Mouse (Mus musculus): ENCODE measurements around the gene Cand2. TPM values are rescaled to one million over a fixed set of nuclear protein-coding genes. Genes with fewer than 3 reads are reported as not detected.
"Not testable (repeated sequence)": the region's sequence is repeated elsewhere in the genome, so short reads cannot be mapped to it uniquely, and the experiment has no call there.

The Cand2 gene
- polyA plus RNA-seq, 1 experiment from 2014 or later: 9.8 TPM

- peak; percentile 89 for ATAC-seq (ENCODE audit: low FRiP score)
- Histone ChIP-seq H3K27me3 (replicated peaks) (no peaks in the 10 kb centered on the region), H3K36me3 (peaks cover 37% of the 10 kb centered on the region), H3K9me3 (replicated peaks) (no peaks in the 10 kb centered on the region), H3K4me2 (peak within 1 kb of the TSS; percentile 87), H3K27ac (replicated peaks) (peak within 1 kb of the TSS; percentile 95), H3K9ac (replicated peaks) (peak within 1 kb of the TSS; percentile 93), H3K4me1 (peaks cover 29% of the 10 kb centered on the region), H3K4me3 (replicated peaks) (peak within 1 kb of the TSS; percentile 90)
- under 1% methylated on average over 47 of the region's 47 CpGs for WGBS
These were observed 34.3 kb downstream of the Cand2 start, which contains the start of gene Rpl32 for GRCm38 (mm10) chr6:115808488-115809231. Gene Rpl32 (minus strand): TSS chr6:115808747.

GRCm38 (mm10) chr6:115811606-115812005 lies 37.3 kb downstream of the Cand2 start:
- Histone ChIP-seq H3K9ac (replicated peaks) (no peak overlapping the region), H3K9me3 (replicated peaks) (no peaks in the 10 kb centered on the region), H3K4me1 (peaks cover 12% of the 10 kb centered on the region), H3K27me3 (replicated peaks) (no peaks in the 10 kb centered on the region), H3K4me2 (no peak overlapping the region), H3K36me3 (peaks cover 8% of the 10 kb centered on the region), H3K4me3 (replicated peaks) (no peak overlapping the region), H3K27ac (replicated peaks) (no peak overlapping the region)
- 74% methylated on average over 8 of the region's 8 CpGs for WGBS
- no peak for ATAC-seq (ENCODE audit: low FRiP score)

GRCm38 (mm10) chr6:115814104-115814503 lies 39.8 kb downstream of the Cand2 start:
- 31% methylated on average over 4 of the region's 4 CpGs for WGBS
- no peak for ATAC-seq (ENCODE audit: low FRiP score)
- Histone ChIP-seq H3K36me3 (no peaks in the 10 kb centered on the region), H3K9ac (replicated peaks) (no peak overlapping the region), H3K4me1 (no peaks in the 10 kb centered on the region), H3K9me3 (replicated peaks) (no peaks in the 10 kb centered on the region), H3K4me3 (replicated peaks) (no peak overlapping the region), H3K27me3 (replicated peaks) (no peaks in the 10 kb centered on the region), H3K27ac (replicated peaks) (no peak overlapping the region), H3K4me2 (no peak overlapping the region)

GRCm38 (mm10) chr6:115815041-115815440 lies 40.7 kb downstream of the Cand2 start:
- Histone ChIP-seq H3K27ac (replicated peaks) (no peak overlapping the region), H3K9ac (replicated peaks) (no peak overlapping the region), H3K4me3 (replicated peaks) (no peak overlapping the region), H3K4me2 (no peak overlapping the region), H3K27me3 (replicated peaks) (no peaks in the 10 kb centered on the region), H3K9me3 (replicated peaks) (no peaks in the 10 kb centered on the region), H3K36me3 (no peaks in the 10 kb centered on the region), H3K4me1 (no peaks in the 10 kb centered on the region)
- ATAC-seq (ENCODE audit: low FRiP score): no peak
- 81% methylated on average over 4 of the region's 4 CpGs for WGBS

GRCm38 (mm10) chr6:115818129-115818528 lies 43.8 kb downstream of the Cand2 start:
- H3K36me3 ChIP-seq: no peaks in the 10 kb centered on the region
- no peak overlapping the region for H3K4me2 ChIP-seq
- ATAC-seq (ENCODE audit: low FRiP score): no peak
- H3K27ac ChIP-seq (replicated peaks): no peak overlapping the region
- H3K27me3 ChIP-seq (replicated peaks): no peaks in the 10 kb centered on the region
- no peak overlapping the region for H3K9ac ChIP-seq (replicated peaks)
- H3K4me1 ChIP-seq: no peaks in the 10 kb centered on the region
- H3K9me3 ChIP-seq (replicated peaks): no peaks in the 10 kb centered on the region
- H3K4me3 ChIP-seq (replicated peaks): no peak overlapping the region
- 73% methylated on average over 2 of the region's 2 CpGs for WGBS

- Histone ChIP-seq H3K9ac (replicated peaks) (no peak overlapping the region), H3K27me3 (replicated peaks) (no peaks in the 10 kb centered on the region), H3K4me3 (replicated peaks) (no peak overlapping the region), H3K4me1 (no peaks in the 10 kb centered on the region), H3K4me2 (no peak overlapping the region), H3K27ac (replicated peaks) (no peak overlapping the region), H3K9me3 (replicated peaks) (no peaks in the 10 kb centered on the region), H3K36me3 (no peaks in the 10 kb centered on the region)
- WGBS: 88% methylated on average over 8 of the region's 8 CpGs
- no peak for ATAC-seq (ENCODE audit: low FRiP score)
These were observed 47.1 kb downstream of the Cand2 start for GRCm38 (mm10) chr6:115821216-115821993.

- not testable (repeated sequence) for H3K36me3 ChIP-seq; H3K9ac ChIP-seq (replicated peaks)
- WGBS: 2% methylated on average over 5 of the region's 11 CpGs
These were observed 49.6 kb downstream of the Cand2 start for GRCm38 (mm10) chr6:115823850-115824464.

GRCm38 (mm10) chr6:115830779-115831601 lies 56.7 kb downstream of the Cand2 start:
- Histone ChIP-seq H3K4me3 (replicated peaks) (no peak overlapping the region), H3K27ac (replicated peaks) (no peak overlapping the region), H3K4me1 (no peaks in the 10 kb centered on the region), H3K4me2 (no peak overlapping the region), H3K27me3 (replicated peaks) (no peaks in the 10 kb centered on the region), H3K9me3 (replicated peaks) (no peaks in the 10 kb centered on the region), H3K36me3 (no peaks in the 10 kb centered on the region), H3K9ac (replicated peaks) (no peak overlapping the region)
- WGBS: 89% methylated on average over 6 of the region's 6 CpGs
- no peak for ATAC-seq (ENCODE audit: low FRiP score)

More at GRCm38 (mm10) chr6:115823850-115824464, 49.6 kb downstream of the Cand2 start:
- Histone ChIP-seq H3K4me3 (replicated peaks) (peak overlapping the region; percentile 25), H3K4me2 (peak overlapping the region; percentile 45)
- peak; percentile 75 for ATAC-seq (ENCODE audit: low FRiP score)
- not testable (repeated sequence) for H3K4me1 ChIP-seq; H3K9me3 ChIP-seq (replicated peaks); H3K27me3 ChIP-seq (replicated peaks); H3K27ac ChIP-seq (replicated peaks)

GRCm38 (mm10) chr6:115832152-115832850 lies 58.0 kb downstream of the Cand2 start:
- Histone ChIP-seq H3K4me2 (no peak overlapping the region), H3K4me3 (replicated peaks) (no peak overlapping the region), H3K27ac (replicated peaks) (no peak overlapping the region), H3K27me3 (replicated peaks) (no peaks in the 10 kb centered on the region), H3K9ac (replicated peaks) (no peak overlapping the region), H3K36me3 (no peaks in the 10 kb centered on the region), H3K9me3 (replicated peaks) (no peaks in the 10 kb centered on the region), H3K4me1 (peaks cover 3% of the 10 kb centered on the region)
- no peak for ATAC-seq (ENCODE audit: low FRiP score)
- 94% methylated on average over 2 of the region's 2 CpGs for WGBS

GRCm38 (mm10) chr6:115833861-115834260 lies 59.5 kb downstream of the Cand2 start:
- no peaks in the 10 kb centered on the region for H3K36me3 ChIP-seq
- no peak overlapping the region for H3K4me2 ChIP-seq
- no peak overlapping the region for H3K27ac ChIP-seq (replicated peaks)
- peaks cover 19% of the 10 kb centered on the region for H3K4me1 ChIP-seq
- H3K9ac ChIP-seq (replicated peaks): no peak overlapping the region
- no peak overlapping the region for H3K4me3 ChIP-seq (replicated peaks)
- ATAC-seq (ENCODE audit: low FRiP score): no peak
- no peaks in the 10 kb centered on the region for H3K27me3 ChIP-seq (replicated peaks)
- no peaks in the 10 kb centered on the region for H3K9me3 ChIP-seq (replicated peaks)
